Mouse (Mus musculus) E14TG2a.4 (cell line): ENCODE results near the gene Ercc6l2.

Source experiments
- CTCF ChIP-seq: conservative IDR thresholded peaks from 2 replicates; pipeline ENCODE4 v1.5.1; 2014; ENCODE audit warnings: low read length
- NANOG ChIP-seq: IDR thresholded peaks from 2 replicates; pipeline ENCODE4 v1.6.1; 2014; ENCODE audit warnings: borderline replicate concordance, low read length, mixed read lengths

- TF ChIP-seq CTCF (no peak), NANOG (no peak)
These were observed 70.5 kb downstream of the Ercc6l2 start for GRCm38 (mm10) chr13:63885532-63885949.
